Mouse (Mus musculus): ENCODE data around the gene Ralb.

DNA sequence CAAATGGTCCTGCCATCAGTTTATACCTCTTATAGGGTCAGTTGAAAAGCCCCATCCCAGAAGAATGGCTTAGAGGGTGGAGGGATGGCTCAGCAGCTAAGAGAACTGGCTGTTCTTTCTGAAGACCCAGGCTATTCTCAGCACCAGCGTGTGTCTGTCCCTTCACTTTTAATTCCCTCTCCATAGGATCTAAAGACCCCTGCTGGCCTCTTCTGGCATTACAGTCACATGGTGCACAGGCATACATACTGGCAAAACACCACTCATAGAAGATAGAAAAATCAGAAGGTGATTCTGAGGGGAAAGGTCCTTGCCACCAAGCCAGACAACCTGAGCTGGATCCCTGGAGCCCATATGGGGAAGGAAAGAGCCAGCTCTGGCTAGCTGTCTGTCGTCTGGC, 41.2 kb downstream of the Ralb start:
- TF ChIP-seq CTCF (IDR thresholded peaks at IDR 0.05; ENCODE audit: control insufficient read depth, insufficient read depth, low read length): no peak
- TF ChIP-seq POLR2A (IDR thresholded peaks at IDR 0.05; ENCODE audit: borderline replicate concordance, control insufficient read depth, low read depth, low read length): no peak
